Mouse (Mus musculus) retina, postnatal 1 day (tissue): ENCODE measurements around the gene Cpt1b.
A peak's percentile ranks its signal among the peaks of the same experiment; 100 is the strongest.
"Not testable (repeated sequence)": the region's sequence is repeated elsewhere in the genome, so short reads cannot be mapped to it uniquely, and the experiment has no call there.

Source experiments
- DNase-seq: peaks from one replicate; pipeline ENCODE4 v3.0.0-alpha.2; 2012

Cpt1b gene

DNA sequence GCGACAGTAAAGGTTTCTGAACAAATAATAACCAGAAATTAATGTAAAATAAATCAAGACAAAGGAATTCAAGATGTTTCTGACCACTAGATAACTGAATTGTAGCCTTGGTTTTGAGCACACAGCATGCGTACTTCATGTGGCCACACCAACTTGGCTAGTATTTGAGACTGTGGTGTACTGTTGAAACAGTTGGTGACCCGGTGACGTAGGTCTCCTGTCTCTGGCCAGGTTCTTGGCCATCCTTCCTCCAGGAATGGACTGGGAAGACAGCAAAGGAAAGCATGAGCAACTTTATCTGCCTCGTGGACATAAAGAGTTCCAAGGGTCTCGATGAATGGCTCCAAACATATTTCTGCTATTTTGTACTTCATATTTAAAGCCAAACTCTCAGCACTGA, 6.1 kb upstream of the Cpt1b start:
- DNase-seq = no peak

- no peak for DNase-seq
Measured at GRCm38 (mm10) chr15:89431271-89431670, 5.6 kb upstream of the Cpt1b start.

DNA sequence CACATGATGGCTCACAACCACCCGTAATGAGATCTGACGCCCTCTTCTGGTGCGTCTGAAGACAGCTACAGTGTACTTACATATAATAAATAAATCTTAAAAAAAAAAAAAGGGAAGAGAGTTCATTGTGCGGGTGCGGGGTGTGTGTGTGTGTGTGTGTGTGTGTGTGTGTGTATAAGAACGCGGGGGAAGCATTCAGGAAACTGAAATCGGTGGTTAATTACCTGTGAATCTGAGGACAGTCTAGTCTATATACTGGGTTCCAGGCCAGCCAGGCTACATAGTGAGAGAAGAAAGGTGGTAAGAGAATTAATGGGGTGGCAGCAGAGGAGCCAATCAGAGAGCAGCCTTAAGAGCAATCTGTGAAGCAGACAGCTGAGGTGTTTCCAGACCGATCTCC, 5.1 kb upstream of the Cpt1b start:
- not testable (repeated sequence) for DNase-seq

GRCm38 (mm10) chr15:89430341-89430740, 4.7 kb upstream of the Cpt1b start:
- no peak for DNase-seq

GRCm38 (mm10) chr15:89429352-89430221, 3.9 kb upstream of the Cpt1b start, which contains the start of the genes C730034F03Rik, Gm44502 and Chkb:
C730034F03Rik (plus strand) TSS chr15:89429589.
Gm44502 (minus strand) TSS chr15:89429696.
Chkb (minus strand) TSS chr15:89429908.
- DNase-seq = peak; percentile 97

- no peak for DNase-seq
Measured at GRCm38 (mm10) chr15:89428821-89429351, 3.2 kb upstream of the Cpt1b start.

DNA sequence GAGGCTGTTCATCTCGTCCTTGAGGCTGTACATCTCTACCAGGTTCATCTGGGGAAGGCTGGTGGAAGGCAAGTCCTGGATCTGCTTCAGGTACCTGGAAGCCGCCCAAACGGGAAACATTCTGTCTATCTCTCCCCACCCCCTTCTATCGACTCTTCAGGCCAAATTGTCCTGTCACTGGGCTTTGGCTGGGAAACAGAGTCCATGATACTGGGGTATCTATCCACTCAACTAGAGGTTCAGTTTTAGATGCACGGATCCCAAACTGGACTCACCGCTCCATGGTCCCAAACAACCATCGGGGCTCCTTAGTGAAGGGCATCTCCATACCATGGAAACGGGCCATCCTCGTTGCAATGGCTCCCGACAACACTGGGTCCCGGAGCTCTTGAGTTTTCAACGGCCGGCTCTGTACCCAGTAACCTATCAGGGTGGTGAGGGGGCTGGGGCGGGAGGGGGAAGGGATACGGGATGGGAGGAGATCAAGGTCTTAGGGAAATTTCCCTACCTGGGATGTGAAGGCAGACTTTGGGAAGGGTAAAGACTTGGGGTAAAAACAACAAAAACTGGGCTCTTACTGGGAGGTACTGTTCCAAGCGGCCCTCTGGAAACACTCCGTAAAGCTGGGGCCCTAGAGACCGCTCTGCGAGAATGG, 2.6 kb upstream of the Cpt1b start:
- DNase-seq = no peak

DNA sequence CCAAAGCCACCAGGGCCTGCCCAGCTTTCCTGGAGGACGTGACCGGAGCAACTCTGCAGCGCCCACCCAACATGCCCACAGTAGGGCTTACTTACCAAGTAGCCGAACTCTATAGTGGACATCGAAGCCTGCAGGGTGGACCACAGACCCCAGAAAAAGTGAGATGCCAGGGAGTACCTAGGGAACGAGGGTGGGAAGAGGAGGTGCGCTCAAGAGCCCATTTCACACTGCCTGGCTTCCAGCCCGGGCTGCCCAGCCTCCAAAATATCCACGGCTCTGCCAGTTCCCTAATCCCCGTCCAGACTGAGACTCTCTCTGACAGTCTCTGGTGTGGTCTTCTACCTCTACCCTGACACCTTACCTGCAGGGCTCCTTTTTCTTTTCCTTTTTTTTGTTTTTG, 1.1 kb upstream of the Cpt1b start:
- no peak for DNase-seq

GRCm38 (mm10) chr15:89424621-89425020, 1.0 kb downstream of the Cpt1b start:
- no peak for DNase-seq

GRCm38 (mm10) chr15:89421938-89422337, 3.7 kb downstream of the Cpt1b start:
- DNase-seq = no peak

DNA sequence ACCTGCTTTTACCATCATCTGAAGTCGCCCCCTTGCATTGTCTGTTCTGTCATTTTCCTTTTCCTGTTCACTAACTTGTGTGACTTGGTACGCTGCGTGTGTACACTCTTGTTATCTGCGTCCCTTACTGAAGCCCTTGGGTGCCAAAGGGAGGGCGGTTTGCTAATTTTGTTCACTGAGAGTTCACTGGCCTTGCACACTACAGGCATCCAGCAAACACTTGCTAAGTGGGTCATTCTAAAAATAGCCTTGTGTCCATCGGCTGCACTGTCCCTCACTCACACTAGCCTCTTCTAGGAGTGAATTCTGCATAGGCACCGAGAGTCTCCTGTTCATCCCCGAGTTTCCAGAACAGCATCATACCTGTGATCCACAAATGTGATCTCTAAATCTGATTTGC, 10.4 kb downstream of the Cpt1b start:
- peak; percentile 40 for DNase-seq

DNA sequence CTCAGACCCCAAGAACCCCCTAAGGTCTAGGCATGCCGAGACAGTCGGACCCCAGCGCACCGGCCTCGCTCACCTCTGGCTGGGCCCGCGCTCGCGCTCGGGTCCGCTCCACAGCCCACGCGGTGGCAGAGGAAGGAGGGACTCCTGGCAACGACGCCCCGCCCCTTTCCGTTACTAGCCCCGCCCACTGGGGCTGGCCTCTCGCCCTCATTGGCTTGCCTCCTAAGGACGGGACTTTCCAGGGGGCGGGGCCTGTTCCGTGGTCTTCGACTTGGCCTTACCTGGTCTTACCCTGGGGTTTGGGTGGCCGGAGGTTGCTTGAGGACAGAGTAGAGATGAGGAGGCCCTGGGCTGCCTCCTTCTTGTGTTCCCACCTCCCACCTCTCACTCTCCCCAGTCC, 15.5 kb downstream of the Cpt1b start, which contains the start of gene Syce3:
TSS of gene Syce3 (minus strand) at position 386 of the 400 bp plus-strand sequence.
- no peak for DNase-seq

DNA sequence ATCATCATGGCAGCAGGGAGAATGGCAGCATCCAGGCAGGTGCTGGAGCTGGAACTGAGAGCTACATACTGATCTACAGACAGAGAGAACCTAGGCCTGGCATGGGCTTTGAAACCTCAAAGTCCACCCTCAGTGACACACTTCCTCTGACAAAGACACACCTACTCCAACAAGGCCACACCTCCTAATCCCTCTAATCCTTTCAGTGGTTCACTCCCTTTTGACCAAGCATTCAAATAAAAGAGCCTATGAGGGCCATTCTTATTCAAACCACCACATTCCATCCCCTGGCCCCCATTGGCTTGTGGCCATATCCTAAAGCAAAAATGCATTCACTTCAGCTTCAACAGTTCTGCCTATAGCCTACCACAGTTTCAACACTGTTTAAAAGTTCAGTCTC, 19.0 kb downstream of the Cpt1b start:
- no peak for DNase-seq

GRCm38 (mm10) chr15:89404831-89405623, 20.6 kb downstream of the Cpt1b start:
- DNase-seq = no peak

GRCm38 (mm10) chr15:89402471-89402870, 23.2 kb downstream of the Cpt1b start:
- no peak for DNase-seq

- no peak for DNase-seq
Measured at GRCm38 (mm10) chr15:89399716-89400115, 25.9 kb downstream of the Cpt1b start.

DNA sequence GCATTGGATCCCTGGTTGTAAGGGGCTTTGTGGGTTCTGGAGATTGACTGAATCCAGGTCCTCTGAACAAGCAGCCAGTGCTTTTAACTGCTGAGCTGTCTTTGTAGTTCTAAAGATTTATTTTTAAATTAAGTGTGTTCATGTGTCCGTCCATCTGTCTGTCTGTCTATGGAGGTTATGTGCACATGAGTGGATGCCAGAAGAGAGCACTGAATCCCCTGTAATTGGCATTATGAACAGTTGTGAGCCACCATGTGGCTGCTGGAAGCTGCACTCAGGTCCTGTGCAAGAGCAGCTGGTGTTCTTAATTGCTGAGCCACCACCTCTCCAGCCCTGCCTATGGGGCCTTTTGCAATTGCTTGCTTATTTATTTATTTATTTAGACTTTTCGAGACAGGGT, 27.5 kb downstream of the Cpt1b start:
- peak; percentile 83 for DNase-seq

DNA sequence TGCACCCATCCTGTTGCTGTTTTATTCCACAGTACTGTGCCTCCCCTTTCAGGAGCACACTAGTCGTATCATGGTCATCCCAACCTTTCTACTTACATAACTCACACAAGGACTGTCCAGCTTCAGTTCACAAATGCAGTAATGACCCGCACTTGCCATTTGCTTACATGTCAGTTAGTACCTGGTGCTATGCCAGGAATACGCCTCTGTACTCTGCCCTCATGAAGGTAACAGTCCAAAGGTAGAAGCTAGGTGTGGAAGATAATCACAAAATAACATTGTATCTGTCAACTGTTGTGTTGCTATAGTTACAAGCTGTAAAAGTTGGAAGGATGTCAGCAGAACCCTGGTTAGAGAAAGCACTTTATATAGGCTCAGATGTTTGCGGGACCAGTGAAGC, 28.8 kb downstream of the Cpt1b start:
- DNase-seq = no peak

DNA sequence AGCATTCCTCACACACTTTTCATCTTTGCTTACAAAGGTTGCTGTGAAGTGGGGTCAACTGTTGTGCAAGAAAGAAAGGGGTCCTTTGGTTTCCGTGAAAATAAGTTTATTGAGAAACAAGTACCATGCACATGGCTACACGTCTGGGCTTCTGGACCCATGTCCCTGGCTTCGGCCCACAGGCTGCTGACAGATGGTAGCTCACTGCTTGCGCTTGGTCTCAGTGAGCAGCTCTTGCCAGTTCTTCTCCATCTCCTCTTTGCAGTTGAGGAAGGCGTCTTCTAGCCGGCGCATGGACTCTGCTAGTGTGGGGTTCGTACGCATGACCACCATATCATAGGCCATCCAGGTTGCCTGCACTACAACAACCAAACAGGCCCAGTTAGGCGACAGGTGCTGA, 35.6 kb downstream of the Cpt1b start:
- no peak for DNase-seq

DNA sequence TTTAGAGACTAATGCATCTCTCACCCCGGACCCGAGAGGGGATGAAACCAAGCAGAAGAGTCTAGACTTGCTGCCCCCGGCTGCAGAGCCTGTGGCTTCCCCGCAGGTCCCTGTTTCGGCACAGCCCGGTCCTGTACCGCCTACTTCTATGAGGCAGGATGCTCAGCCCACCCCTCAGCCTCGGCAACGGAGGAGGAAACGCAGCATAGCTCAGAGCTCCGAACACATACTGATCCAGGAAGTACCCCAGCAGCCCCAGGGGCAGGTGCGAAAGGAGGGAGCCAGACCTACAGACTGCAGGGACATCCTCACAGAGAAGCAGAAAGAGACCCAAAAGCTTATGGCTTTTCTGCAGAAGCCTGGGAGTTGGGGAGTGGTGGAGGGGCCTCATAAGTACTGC, 38.5 kb downstream of the Cpt1b start:
- no peak for DNase-seq

GRCm38 (mm10) chr15:89384617-89385016, 41.0 kb downstream of the Cpt1b start, which contains the start of gene Klhdc7b:
Klhdc7b (plus strand) TSS chr15:89384917.
- no peak for DNase-seq

DNA sequence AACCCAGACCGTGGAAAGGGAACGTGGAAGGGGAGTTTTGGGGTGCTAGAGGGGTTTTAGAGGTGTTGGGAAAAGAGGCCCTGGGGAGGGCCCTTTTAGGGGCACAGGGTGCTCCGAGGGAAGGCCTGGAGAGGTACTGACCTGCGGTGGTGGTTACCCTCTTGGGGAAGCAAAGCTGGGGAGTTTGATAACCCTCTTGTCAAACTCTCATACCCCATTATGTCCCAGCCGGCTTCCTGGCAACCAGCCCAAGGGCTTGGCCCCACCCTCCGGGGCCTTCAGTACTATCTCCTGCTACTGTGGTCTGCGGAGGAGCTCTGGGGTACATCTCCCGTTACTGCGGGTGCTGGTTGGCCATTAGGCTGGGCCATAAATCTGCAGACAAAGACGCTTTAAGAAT, 46.2 kb downstream of the Cpt1b start:
- DNase-seq = peak; percentile 32
